Mouse (Mus musculus) megakaryocyte progenitor cell, adult 5-6 weeks (primary cell): ENCODE data around the gene Slc25a21. TPM values are rescaled to one million over a fixed set of nuclear protein-coding genes. Genes with fewer than 3 reads are reported as not detected.
A peak's percentile ranks its signal among the peaks of the same experiment; 100 is the strongest.

Source experiments
- ATAC-seq: replicated peaks from 2 replicates; pipeline ENCODE4 v1.8.0; 2016; ENCODE audit warnings: mild to moderate bottlenecking, moderate TSS enrichment, inconsistent platforms; ENCODE audit not compliant: poor library complexity
- total RNA-seq, 2 experiments: library from RNA; stranded (forward) in 1 of 2; stranded (reverse) in 1 of 2; fragments of 157-497, 149-512 nt in 1 of 2; fragments of 200-1000 nt in 1 of 2; gene quantifications; 2 replicates each; pipeline versions ENCODE4 v1.2.3 to v1.2.4; 2015 to 2017

Slc25a21 gene
- total RNA-seq, 2 experiments from 2014 or later: 6.5 to 12.4 TPM

GRCm38 (mm10) chr12:56781196-56781595, 416.1 kb downstream of the Slc25a21 start:
- ATAC-seq: no peak

GRCm38 (mm10) chr12:56779621-56780020, 417.7 kb downstream of the Slc25a21 start:
- ATAC-seq: no peak

GRCm38 (mm10) chr12:56773941-56774340, 423.3 kb downstream of the Slc25a21 start:
- no peak for ATAC-seq

GRCm38 (mm10) chr12:56769421-56769820, 427.9 kb downstream of the Slc25a21 start:
- no peak for ATAC-seq

- no peak for ATAC-seq
These were observed 429.8 kb downstream of the Slc25a21 start for GRCm38 (mm10) chr12:56767474-56767873.

- ATAC-seq: no peak
These were observed 460.2 kb downstream of the Slc25a21 start for GRCm38 (mm10) chr12:56737104-56737503.

GRCm38 (mm10) chr12:56727631-56728030, 469.6 kb downstream of the Slc25a21 start:
- no peak for ATAC-seq

GRCm38 (mm10) chr12:56718707-56719051, 478.6 kb downstream of the Slc25a21 start:
- no peak for ATAC-seq

GRCm38 (mm10) chr12:56717971-56718706, 479.1 kb downstream of the Slc25a21 start:
- ATAC-seq: no peak

GRCm38 (mm10) chr12:56701004-56701403, 496.3 kb downstream of the Slc25a21 start:
- ATAC-seq: no peak

GRCm38 (mm10) chr12:56699915-56700900, 497.1 kb downstream of the Slc25a21 start:
- no peak for ATAC-seq

GRCm38 (mm10) chr12:56699351-56699750, 497.9 kb downstream of the Slc25a21 start:
- ATAC-seq: no peak

- no peak for ATAC-seq
These were observed 498.9 kb downstream of the Slc25a21 start for GRCm38 (mm10) chr12:56698191-56698980.

- no peak for ATAC-seq
These were observed 499.5 kb downstream of the Slc25a21 start for GRCm38 (mm10) chr12:56697785-56698184.

- peak; percentile 7; the same call in 1 of the 2 replicates for ATAC-seq
These were observed 500.1 kb downstream of the Slc25a21 start for GRCm38 (mm10) chr12:56697011-56697740.

- ATAC-seq: peak; percentile 35
These were observed 500.9 kb downstream of the Slc25a21 start for GRCm38 (mm10) chr12:56696174-56697010.

GRCm38 (mm10) chr12:56695358-56696173, 501.7 kb downstream of the Slc25a21 start:
- peak; percentile 81 for ATAC-seq

- no peak for ATAC-seq
These were observed 502.3 kb downstream of the Slc25a21 start for GRCm38 (mm10) chr12:56694936-56695335.
